Mouse (Mus musculus) G1E-ER4 (cell line): ENCODE measurements at regions not wholly inside any gene's neighbourhood (a gene's known extent, or its start where the extent isn't known, plus 50 kb on each side); places are given as distances from the start of the nearest gene placed in this dataset.

Experiments
- GATA1 ChIP-seq: IDR thresholded peaks from one replicate; pipeline ENCODE4 v1.8.0; 2012; ENCODE audit warnings: low read length, inconsistent platforms

- no peak for TF ChIP-seq GATA1
Measured at GRCm38 (mm10) chr6:51265329-51265728, 167.1 kb upstream of the Nfe2l3 start.

DNA sequence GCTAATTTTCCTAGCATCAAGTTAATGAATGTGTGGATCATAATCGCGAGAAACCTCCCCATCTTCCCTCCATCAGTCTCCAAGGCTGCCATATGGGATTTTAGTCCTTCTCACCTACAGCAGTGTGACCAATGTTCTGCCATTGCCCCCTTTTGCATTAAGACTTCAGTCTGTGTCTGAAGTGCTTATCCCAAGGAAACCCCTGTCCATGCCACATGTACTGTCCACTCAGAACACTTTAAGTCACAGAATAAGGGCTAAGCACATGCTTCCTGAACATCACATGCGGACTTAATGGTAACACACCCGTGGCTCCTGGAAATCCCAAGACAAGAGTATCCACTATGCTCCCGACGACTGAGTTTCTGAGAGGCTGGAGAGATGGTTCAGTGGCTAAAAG, 165.7 kb upstream of the Nfe2l3 start:
- no peak for TF ChIP-seq GATA1

- TF ChIP-seq GATA1, result no peak
Measured at GRCm38 (mm10) chr6:51267888-51268287, 164.6 kb upstream of the Nfe2l3 start.

- TF ChIP-seq GATA1, result no peak
Measured at GRCm38 (mm10) chr6:51268931-51269330, 163.5 kb upstream of the Nfe2l3 start.

DNA sequence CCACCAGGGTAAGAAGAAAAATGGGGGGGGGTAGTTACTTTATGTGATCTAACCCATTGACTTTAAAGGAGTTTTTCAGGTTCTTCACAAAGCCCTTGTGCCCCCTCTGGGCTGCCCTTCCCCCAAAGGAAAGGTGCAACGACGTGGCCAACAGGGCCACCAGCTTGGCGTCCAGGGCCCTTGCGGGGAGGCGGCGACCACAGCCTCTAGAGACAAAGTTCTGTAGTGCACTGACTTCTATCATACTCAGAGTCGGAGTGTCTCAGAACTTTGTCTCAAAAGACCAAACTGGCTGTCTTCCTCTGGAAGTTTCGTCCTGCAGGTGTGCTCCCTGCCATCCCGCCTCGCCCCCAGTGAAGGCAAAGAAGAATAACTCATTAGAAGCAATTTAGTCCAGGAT, 162.9 kb upstream of the Nfe2l3 start:
- TF ChIP-seq GATA1, result no peak

GRCm38 (mm10) chr6:51270216-51271127, 162.0 kb upstream of the Nfe2l3 start:
- TF ChIP-seq GATA1, result no peak

DNA sequence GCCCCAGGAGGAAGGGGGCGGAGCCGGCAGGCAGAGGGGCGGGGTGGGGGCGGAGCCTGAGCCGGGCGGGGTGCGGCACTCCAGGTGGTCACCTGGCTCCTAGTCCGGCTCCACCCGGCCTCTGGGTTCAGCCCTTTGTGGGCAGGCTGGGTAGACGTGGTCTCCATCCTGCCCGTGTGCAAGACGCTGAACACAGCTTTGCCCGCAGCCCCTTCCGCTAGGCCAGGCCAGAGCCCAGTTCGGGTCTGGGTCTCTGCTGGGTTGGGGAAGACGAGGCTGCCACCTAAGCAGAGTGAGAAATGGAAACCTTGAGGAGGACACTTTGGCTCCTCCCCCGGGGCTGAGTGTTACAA, 161.4 kb upstream of the Nfe2l3 start:
- no peak for TF ChIP-seq GATA1

- TF ChIP-seq GATA1, result no peak
Measured at GRCm38 (mm10) chr6:51272136-51272736, 160.2 kb upstream of the Nfe2l3 start.

- no peak for TF ChIP-seq GATA1
Measured at GRCm38 (mm10) chr6:51279491-51279890, 153.0 kb upstream of the Nfe2l3 start.

GRCm38 (mm10) chr6:51280231-51280630, 152.2 kb upstream of the Nfe2l3 start:
- TF ChIP-seq GATA1, result no peak

GRCm38 (mm10) chr6:51283916-51284706, 148.4 kb upstream of the Nfe2l3 start:
- TF ChIP-seq GATA1, result no peak

DNA sequence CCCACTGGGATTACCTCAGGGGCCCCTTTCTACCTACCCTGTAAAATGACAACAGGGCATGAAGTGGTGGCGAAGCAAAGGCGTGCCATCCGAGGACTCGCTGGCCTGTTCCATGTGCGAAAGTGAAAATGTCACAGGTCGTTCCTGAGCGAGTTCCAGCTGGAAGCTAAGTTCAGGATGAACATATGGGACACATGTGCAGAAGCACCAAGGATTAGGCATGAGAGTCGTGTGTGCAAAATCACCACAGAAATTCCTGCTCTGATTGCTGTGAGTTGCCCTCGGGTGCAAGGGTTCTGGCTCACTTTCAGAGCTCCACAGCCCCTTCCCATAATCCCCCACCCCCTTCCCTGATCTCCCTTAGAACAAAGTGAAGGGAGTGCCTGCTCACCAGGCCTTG, 147.6 kb upstream of the Nfe2l3 start:
- no peak for TF ChIP-seq GATA1

DNA sequence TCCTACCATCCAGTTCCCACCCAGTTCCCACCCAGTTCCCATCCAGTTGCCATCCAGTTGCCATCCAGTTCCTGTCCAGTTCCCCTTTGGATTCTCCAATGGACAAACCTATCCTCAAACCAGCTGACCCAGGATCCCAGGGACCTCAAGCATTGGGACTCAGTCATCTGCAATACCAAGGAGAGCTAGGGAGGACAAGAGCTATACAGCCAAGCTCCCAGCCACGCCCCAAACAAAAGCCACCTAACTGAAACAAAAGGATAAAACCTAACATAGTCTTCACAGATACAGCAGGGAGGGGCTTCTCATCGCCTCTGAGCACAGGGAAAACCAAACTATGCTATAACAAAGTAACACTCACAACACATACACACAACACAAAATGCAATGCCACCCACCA, 145.6 kb upstream of the Nfe2l3 start:
- no peak for TF ChIP-seq GATA1

GRCm38 (mm10) chr6:51287383-51287782, 145.1 kb upstream of the Nfe2l3 start:
- no peak for TF ChIP-seq GATA1

DNA sequence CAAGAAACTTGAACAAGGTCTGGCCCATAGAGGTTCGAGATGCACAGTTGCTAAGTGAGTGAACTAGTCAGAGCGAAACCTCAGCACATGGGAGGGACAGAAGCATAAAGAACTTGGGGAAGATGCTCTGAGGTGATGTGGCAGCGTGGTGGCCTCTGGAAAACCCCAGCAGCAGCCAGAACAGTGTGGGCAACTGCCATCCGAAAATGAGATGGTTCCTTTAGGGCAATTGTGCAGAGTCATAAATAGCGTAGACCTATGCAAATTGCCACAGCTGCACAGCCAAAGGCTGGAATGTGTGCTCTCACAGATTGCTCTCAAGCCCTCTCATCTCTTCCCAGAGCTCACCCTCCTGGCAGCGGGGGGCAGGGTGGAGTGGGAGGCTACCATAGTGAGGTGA, 144.7 kb upstream of the Nfe2l3 start:
- no peak for TF ChIP-seq GATA1
